Mouse (Mus musculus) bone marrow, adult 2 months (tissue): ENCODE measurements around the gene Zc3hav1l. TPM values are rescaled to one million over a fixed set of nuclear protein-coding genes. Genes with fewer than 3 reads are reported as not detected.

Source experiments
- H3K27ac ChIP-seq: fragments of 200-500 bp; 2 replicates; pipeline ENCODE4 v1.5.1; 2012; ENCODE audit warnings: low read depth, mild to moderate bottlenecking, control low read depth, inconsistent platforms, low read length; ENCODE audit not compliant: control insufficient read depth, poor library complexity, insufficient read depth
- H3K4me1 ChIP-seq: fragments of 200-500 bp; 2 replicates; pipeline ENCODE4 v1.6.1; 2011; ENCODE audit warnings: low read length; ENCODE audit not compliant: control insufficient read depth, insufficient read depth
- H3K4me3 ChIP-seq: fragments of 200-500 bp; replicated peaks from 2 replicates; pipeline ENCODE3; 2011; ENCODE audit warnings: mild to moderate bottlenecking, low read depth, low read length, control low read depth; ENCODE audit not compliant: control insufficient read depth
- CTCF ChIP-seq: fragments of 200-500 bp; IDR thresholded peaks from 2 replicates; pipeline ENCODE4 v1.5.1; 2011; ENCODE audit warnings: low read length, control low read depth; ENCODE audit not compliant: control insufficient read depth, insufficient read depth
- POLR2A ChIP-seq: fragments of 200-500 bp; IDR thresholded peaks from 2 replicates; pipeline ENCODE4 v1.6.1; 2011; ENCODE audit warnings: low read depth, mild to moderate bottlenecking, control low read depth, low read length, borderline replicate concordance; ENCODE audit not compliant: control insufficient read depth
- WGBS: fragments of 180-500 bp; shearing (Covaris S2); methylation state at CpG from one replicate; pipeline ENCODE4 v1.1.7; 2018; 5-methylcytosine and 5-hydroxymethylcytosine counted together
- polyA plus RNA-seq: library from polyadenylated mRNA; stranded (reverse); fragments of >200 nt; gene quantifications from 2 replicates; pipeline ENCODE4 v1.2.4, GENCODE M21; 2011; ENCODE audit warnings: low replicate concordance; ENCODE audit not compliant: missing spikeins, insufficient read depth, insufficient read length

The Zc3hav1l gene
- polyA plus RNA-seq, 1 experiment: 2.2 TPM

DNA sequence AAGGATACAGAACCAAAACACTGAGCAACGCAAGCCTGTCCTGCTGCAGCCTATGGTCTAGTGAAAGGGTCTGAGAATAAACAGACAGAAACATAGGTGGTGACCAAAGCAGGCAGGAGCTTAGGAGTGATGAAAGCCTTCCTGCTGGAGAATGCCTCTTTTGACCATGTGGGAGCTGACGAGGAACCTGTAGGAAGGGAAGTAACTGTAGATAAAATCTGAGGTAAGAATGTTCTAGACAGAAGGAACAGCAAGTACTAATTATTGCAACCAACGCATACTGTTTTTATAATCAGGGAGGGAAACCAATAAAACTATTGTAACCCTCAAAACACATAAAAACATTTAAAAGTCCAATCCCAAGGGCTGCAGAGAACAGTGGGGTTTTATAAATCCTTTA lies 54.9 kb downstream of the Zc3hav1l start:
- TF ChIP-seq POLR2A (no peak), CTCF (no peak)
- 36% methylated on average over 3 of the region's 3 CpGs for WGBS
- Histone ChIP-seq H3K4me1 (no peaks in the 10 kb centered on the region), H3K27ac (no peak overlapping the region), H3K4me3 (no peak overlapping the region)

DNA sequence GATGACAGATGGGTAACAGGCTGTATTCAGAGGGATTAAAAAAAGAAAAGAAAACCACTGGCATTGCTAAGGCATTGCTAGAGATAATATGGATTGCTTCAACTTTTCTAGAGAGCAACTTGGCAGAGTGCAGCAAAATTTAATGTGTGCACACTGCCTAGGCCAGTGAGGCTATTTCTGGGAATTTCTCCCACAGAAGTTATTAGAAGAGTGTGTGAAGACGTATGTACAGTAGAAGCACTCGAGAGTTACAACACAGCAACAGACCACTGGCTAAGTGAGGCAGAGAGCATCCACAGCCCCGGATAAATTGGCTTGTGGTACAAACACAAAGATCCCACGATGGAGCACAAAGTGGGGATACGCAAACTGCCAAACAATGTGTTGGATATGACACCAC lies 56.2 kb downstream of the Zc3hav1l start:
- 80% methylated on average over 5 of the region's 5 CpGs for WGBS
- Histone ChIP-seq H3K4me1 (no peaks in the 10 kb centered on the region), H3K27ac (no peak overlapping the region), H3K4me3 (no peak overlapping the region)
- no peak for TF ChIP-seq POLR2A
- no peak for TF ChIP-seq CTCF

DNA sequence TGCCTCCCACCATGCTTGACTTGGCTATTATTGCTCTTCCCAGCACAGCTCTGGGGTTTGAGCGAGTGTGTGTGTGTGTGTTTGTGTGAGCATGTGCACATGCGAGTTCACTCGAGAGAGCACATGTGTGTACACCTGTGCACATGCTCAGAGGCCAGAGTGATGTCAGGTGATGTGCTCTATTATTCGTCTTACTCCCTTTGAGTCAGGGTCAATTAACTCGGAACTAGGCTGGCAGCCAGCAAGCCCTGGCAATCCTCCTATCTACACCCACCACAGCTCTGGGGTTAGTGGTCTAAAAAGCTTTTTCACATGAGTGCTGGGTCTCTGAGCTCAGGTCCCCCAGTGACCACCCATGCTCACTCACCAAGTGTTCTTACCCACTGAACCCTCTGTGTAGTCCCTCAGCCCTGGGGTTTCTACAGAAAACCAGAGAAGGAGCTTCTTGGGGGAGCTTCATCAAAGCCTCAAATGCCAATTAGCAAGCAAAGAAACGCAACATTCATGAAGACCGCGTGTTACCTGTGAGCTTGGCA lies 56.7 kb downstream of the Zc3hav1l start:
- Histone ChIP-seq H3K4me3 (no peak overlapping the region), H3K4me1 (no peaks in the 10 kb centered on the region), H3K27ac (no peak overlapping the region)
- 87% methylated on average over 8 of the region's 8 CpGs for WGBS
- no peak for TF ChIP-seq POLR2A
- TF ChIP-seq CTCF: no peak

DNA sequence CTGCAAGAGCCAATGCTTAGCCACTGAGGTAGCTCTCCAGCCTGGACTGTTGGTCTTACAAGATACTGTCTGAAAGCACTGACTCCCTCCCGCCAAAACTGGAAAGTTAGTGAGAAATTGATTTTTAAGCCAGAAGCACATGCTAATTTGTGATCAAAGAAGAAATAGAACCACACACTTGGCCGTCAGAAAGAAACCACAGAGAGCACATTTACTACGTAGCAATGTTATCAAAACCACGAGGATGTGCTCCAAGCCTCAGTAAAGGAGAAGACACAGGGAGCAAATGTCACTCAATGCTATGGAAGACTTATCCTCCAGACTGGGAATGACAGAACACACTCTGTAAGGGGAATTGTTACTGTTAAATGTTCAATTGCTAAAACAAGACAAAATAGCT lies 57.6 kb downstream of the Zc3hav1l start:
- Histone ChIP-seq H3K4me1 (no peaks in the 10 kb centered on the region), H3K4me3 (no peak overlapping the region), H3K27ac (no peak overlapping the region)
- no peak for TF ChIP-seq POLR2A
- no peak for TF ChIP-seq CTCF
- 37% methylated on average over 4 of the region's 4 CpGs for WGBS

DNA sequence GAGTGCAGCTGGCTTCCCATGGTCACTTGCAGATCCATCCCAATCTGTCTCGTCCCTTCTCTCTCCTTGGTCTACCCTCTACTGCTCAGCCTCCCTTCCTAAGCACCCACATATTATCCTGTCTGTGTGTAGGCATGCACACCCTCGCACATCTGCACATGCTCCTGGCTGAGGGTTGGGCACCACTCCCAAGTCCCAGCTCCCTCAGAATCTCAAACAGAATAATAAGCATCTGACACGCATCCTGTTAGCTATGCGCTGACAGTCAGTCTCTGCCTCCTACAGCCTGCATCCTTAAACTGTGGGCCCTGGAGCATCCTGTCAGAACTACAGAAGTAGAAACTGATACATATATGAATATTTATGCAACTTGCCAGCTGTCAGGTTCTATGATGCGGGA lies 58.4 kb downstream of the Zc3hav1l start:
- Histone ChIP-seq H3K27ac (no peak overlapping the region), H3K4me3 (no peak overlapping the region), H3K4me1 (no peaks in the 10 kb centered on the region)
- TF ChIP-seq POLR2A (no peak), CTCF (no peak)
- WGBS: 83% methylated on average over 5 of the region's 5 CpGs

DNA sequence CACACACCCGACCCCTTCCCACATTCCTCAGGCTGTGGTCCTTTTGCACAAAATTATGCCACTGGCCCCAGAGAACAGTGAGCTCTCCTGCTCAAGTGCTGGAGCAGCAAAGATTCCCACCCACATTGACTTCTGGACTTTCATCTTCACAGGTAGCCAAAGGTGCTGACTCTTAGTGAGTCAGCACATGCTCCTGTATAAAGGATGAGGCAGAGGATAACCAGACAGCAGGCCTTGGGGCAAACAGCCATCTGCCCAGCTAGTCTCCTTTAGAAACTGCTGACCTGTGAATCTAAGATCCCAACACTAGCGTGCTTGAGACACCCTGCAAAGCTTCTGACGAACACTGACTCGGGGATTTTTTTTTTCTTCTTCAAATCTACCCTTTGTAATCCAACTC lies 60.7 kb downstream of the Zc3hav1l start:
- 76% methylated on average over 4 of the region's 4 CpGs for WGBS
- Histone ChIP-seq H3K27ac (no peak overlapping the region), H3K4me1 (no peaks in the 10 kb centered on the region)

More for the DNA sequence above, 60.7 kb downstream of the Zc3hav1l start:
- no peak overlapping the region for H3K4me3 ChIP-seq
- no peak for TF ChIP-seq CTCF
- TF ChIP-seq POLR2A: no peak

Other genes starting within 250 kb of the Zc3hav1l start
- not detected in 2 replicates for gene Tmem213, start 190.0 kb downstream of the Zc3hav1l start, polyA plus RNA-seq
- gene Atp6v0a4, start 174.7 kb downstream of the Zc3hav1l start, polyA plus RNA-seq: not detected in 2 replicates
- gene D630045J12Rik, start 45.2 kb downstream of the Zc3hav1l start, polyA plus RNA-seq: 0.55 and 1.6 TPM in 2 replicates
- gene Zc3hav1, start 55.3 kb upstream of the Zc3hav1l start, polyA plus RNA-seq: 45.5 and 46.8 TPM in 2 replicates
- 0.61 and 1.2 TPM in 2 replicates for gene Ttc26, start 82.2 kb upstream of the Zc3hav1l start, polyA plus RNA-seq
- 43.7 and 55.1 TPM in 2 replicates for gene Ubn2, start 134.7 kb upstream of the Zc3hav1l start, polyA plus RNA-seq
- 22.7 and 28.7 TPM in 2 replicates for gene Fmc1, start 234.2 kb upstream of the Zc3hav1l start, polyA plus RNA-seq